Mouse (Mus musculus): ENCODE measurements at regions not wholly inside any gene's neighbourhood (a gene's known extent, or its start where the extent isn't known, plus 50 kb on each side); places are given as distances from the start of the nearest gene placed in this dataset.

GRCm38 (mm10) chr2:137192183-137192582, 75.7 kb upstream of the Jag1 start:
- in situ Hi-C loops (cut with MboI; ENCODE audit: unreplicated experiment in 2 of 2): no loop called here

DNA sequence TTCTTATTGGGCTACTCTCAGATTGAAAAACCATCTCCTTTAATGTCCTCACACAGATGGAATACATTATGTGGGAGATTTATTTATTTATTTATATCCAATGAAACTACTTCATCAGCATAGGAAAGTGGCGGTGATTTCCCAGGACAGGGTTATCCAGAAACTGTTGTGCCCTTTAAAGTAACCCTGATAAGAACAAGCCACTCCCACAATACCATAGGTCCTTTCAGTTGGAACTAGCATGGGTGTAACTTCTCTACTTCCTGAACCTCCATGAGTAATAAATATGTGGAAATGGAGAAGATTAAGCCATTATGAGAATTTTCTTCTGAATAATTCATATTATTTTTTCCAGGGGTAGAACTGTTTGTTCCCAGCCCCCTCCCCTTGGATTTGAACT, 52.7 kb upstream of the Jag1 start:
- in situ Hi-C loops (cut with MboI; ENCODE audit: unreplicated experiment in 2 of 2): no loop called here

GRCm38 (mm10) chr2:137168626-137169025, 52.2 kb upstream of the Jag1 start:
- in situ Hi-C loops (cut with MboI; ENCODE audit: unreplicated experiment in 2 of 2): no loop called here

All from v-Abl transformed pro-B cells (cell line).